Mouse (Mus musculus) thymus, postnatal 36 days (tissue): ENCODE results near the gene Lgals4.
A peak's percentile ranks its signal among the peaks of the same experiment; 100 is the strongest.

ENCODE experiments used
- DNase-seq, 2 experiments: peaks; one replicate each; pipeline ENCODE4 v3.0.0; 2022; ENCODE audit warnings: mixed read lengths in 2 of 2

Gene Lgals4

DNA sequence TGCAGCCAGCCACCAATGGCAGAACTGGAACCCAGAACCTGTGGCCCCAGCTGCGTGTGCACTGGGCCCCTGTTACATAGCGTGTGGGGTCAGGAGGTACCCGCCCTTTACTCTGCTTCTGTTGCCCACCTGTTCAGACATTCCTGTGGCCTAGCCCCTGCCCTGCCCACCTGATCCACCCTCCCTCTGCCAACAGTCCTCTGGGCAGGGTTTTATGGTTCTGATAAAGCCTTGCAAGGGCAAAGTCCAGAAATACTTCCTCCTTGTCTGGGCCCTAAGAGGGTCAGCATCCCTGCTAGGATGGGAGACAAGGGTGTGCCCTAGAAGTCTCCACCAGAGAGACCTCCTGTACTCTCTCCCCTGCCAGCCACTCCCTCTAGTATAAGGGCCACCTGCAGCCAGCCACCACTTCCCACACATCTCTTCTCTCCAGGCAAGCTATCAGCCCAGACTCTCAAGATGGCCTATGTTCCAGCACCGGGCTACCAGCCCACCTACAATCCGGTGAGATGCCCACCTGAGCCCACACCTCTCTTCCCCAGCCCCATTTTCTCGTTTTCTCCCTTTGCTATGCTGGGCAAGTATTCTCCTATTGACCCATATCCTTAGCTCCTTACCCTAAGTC lies at the start of gene Lgals4:
TSS of gene Lgals4 (plus strand) at position 132 of the 625 bp plus-strand sequence.
- DNase-seq, result no peak

DNA sequence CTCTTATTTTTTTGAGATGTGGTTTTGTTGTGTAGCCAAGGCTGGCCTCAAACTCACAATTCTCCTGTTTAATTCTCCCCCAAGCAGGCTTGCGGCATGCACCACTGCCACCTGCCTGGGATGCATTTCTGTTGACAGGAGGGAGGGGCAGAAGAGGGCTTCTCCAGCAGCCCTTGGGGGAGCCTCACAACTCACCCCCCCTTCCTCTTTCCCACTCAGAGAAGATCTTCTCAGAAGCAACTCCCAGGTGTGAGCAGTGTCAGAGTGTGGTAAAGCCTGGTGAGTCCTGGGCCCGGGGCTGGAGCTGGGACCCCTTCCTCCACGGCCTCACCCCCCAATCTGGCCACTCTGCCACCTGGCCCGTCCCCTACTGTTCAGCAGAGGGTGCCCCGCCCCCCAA lies 48.5 kb upstream of the Lgals4 start:
- DNase-seq, result peak; percentile 47 to 73

DNA sequence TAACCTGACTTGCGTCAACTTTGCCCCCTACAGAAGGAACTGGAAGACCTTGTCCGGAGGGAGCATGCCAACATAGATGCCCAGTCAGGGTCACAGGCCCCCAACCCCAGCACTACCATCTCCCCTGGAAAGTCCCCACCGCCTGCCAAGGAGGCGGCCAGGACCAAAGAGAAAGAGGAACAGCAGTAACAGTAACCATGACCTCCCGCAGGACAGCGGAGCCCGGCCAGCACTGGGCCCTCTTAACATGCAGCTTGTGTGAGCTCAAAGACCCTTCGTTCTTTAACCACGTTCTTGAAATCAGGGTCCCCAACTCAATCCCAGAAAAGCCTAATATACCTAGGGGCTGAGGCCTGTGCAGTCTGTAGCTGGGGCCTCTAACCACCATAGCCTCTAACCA lies 45.8 kb upstream of the Lgals4 start:
- DNase-seq, result no peak

DNA sequence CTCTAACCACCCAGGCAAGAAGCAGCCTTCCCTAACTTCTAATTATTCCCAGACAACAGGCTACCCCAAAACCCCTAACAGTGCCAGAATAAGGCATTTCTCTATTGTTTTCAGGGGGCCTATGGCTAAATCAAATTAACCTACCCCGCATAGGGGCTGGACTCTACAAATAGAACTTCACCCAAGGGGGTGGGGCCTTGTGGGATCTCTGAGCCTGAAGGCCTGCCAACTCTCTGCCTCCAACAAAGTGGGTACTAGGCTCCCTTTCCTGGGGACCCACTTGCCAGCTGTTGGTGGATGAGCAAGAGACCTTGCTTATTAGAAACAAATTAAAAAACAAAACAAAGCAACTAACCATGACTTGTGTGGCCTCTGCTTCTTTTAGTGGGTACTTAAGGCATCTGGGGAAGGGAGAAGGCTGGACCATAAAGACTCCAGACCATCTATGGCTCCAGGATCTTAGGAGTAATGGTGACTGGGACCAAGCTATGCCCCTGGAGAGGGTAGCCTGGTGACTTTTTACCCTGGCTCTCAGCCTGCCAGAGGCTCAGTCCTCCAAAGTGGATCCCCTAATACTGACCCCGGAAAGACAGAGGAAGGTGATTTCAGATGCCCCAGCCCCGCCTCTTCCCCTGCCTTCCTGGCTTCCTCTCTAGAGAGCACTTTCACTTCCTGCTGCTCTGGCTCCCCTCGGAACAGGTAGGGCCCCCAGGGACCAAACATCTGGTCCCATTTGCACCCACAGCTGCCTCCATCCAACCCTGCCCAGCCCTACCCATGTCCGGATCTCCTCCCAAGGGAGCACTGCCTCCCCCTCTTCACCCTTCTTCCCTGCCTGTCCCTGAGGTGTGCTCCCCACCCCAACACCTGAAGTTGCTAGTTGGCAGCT lies 45.1 kb upstream of the Lgals4 start, which contains the start of gene Rinl:
TSS of gene Rinl (plus strand) at position 663 of the 889 bp plus-strand sequence.
- peak; percentile 74 to 84 for DNase-seq

DNA sequence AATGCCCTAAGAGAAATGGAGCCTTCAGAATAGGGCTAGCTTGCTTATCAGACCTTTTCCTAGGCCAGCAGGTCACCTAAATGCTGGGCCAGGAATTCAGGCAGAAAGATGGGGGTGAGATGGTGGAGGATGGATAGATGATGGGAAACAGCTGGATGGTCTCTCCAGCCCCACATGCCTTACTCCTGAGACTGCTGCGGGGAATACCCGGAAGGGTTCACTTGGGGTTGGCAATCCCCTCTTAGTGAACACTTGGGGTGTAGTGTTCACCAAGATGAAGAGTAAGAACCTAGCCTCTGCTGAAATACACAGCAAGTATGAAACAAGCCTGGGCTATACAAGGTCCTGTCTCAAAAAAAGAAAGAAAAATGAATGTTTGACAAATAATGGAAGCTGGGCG lies 44.4 kb upstream of the Lgals4 start:
- no peak for DNase-seq

DNA sequence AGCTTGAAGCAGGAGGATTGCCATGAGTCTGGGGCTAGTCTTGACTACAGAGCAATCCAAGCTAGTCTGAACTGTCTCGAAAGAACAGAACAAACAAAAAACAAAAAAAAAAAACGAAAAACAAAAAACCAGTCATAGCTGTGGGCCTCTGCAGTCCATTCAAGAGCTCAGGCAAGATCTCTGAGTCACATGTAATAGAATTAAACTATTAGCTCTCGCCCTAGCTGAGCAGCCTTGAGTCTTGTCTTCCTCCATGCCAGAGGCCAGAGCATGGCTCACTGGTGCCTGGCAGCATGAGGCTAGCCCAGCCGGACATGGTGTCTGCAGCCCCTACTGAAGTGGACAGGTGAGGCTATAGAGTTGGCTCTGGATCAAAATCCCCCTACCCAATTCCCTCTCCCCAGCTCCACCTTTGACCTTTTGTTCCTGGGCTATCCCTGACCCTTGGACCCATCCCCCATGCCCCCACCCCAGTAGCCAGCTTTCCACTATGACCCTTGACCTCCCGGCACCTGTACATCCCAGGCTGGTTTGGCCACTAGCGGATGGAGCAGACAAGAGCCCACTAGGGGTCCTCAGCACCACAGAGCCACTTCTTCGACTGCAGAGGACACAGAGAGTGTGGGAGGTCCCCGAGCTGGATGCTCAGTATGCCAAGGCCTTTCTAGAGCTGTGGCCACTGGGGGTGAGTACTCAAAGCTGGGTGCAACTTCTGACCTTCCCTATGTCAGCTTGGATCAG lies 43.4 kb upstream of the Lgals4 start:
- DNase-seq, result peak in 1 of 2 experiments; percentile 48

DNA sequence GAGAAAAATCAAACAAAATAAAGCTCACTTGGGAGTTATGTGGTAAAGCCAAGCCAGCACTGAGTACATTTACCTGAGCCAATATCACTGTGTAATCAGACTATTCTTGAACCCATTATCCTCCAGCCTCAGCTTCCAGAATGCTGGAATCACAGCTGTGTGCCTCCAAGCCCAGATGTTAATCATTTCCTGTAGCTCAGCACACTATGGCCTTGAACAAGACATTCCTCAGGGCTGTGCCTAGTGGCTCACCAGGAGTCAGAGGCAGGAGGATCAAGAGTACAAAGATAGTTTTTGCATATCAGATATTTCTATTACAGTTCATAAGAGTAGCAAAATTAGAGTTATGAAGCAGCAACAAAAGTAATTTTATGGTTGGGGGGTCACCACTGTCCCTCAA lies 41.9 kb upstream of the Lgals4 start:
- no peak for DNase-seq

DNA sequence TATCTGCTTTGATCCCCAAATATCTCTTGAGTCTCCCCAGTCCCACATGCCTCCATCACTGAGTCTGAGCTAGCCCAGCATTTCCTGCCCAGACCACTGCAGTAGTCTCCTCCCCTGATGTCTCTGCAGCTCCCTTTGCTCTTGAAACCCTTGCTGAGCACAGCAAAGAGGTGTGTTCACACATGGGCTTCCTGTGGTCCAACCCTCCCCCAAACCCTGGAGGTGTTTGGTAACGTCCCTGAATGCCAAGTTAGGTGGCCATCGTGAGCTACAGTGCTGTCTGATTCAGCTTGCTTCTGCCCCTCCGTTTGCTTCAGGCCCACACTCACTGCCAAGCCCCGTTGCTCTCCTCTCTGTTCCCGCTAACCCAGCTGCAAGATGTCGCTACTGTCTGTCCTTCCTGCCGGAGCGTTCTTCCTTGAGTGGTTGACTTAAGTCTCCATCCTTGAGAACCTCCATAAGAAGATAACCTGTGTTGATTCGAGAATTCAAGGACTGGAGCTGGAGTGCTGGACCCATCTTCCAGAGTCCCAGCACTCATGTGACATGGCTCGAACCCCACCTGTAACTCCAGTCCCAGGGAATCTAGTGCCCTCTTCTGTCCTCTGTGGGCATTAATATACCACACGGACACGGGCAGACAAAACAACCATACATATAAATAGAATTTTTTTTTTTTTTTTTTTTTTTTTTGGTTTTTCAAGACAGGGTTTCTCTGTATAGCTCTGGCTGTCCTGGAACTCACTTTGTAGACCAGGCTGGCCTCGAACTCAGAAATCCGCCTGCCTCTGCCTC lies 41.1 kb upstream of the Lgals4 start:
- peak; percentile 46 to 57 for DNase-seq

DNA sequence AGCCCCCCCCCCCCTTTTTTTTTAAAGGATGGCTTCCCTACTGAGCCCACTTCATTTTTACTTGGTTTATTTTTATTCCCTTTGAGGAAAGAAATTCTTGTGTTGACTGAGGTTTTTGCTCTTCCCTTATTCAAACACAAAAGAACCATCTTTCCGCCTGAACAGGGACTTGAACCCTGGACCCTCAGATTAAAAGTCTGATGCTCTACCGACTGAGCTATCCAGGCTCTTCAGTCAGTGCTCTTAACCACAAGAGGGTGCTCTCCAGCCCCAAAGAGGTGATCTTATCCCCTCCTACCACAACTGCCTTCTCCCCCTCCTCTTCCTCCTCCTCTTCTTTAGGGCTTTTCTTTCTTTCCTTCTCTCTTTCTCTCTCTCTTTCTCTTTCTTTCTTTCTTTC lies 39.8 kb upstream of the Lgals4 start:
- peak; percentile 42 to 65 for DNase-seq

DNA sequence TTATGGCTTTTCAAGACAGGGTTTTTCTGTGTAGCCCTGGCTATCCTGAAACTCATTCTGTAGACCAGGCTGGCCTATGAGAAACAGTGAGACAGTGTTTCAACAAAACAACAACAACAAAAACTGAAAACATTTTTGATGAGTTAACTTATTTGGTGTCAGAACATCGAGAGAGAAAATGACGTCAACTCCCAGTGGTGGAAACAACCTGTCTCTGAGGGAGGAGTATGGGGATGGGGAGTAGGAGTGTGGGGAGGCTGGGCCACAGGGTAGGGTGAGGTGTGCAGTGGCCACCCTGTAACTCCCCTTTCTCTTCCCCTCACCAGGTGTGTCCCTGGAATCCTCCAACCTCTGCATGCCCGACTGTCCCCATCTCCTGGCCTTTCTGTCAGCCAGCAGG lies 39.2 kb upstream of the Lgals4 start:
- DNase-seq, result no peak

DNA sequence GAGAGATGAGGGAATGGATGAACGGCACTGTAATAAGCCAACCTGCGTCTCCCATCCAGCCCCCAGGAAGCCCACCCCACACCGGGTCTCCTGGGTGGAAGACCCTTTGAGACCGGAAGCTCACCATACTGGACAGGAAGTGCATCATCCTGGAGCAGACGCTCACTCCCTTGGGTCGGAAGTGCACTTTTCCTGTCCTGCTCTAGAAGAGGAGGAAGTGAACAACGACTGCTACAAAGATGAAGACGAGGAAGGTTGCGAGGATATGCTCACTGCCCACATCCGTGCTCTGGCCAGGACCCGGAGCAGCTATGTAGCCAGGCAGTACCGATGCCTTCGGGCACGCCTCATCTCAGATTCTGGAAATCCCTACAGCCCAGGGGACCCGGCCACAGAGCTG lies 37.8 kb upstream of the Lgals4 start:
- peak in 1 of 2 experiments; percentile 40 for DNase-seq

DNA sequence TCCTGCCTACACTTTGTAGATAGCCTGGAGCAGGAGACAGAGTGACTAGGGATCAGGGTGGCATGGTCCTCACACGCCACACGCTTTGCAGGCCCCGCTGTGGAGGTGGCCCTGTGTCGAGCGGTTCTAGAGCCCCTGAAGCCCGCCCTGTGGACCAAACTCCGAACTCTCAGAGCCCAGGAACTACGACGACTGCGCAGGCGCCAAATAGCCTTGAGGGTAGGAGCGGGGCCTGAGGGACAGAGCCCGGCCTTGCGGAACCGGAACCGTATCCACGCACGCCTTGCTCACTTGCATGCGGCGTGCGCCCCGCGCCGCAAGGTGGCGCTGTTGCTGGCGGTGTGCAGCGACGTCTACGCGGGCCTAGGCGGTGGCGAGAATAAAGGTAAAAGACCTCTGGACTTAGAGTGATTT lies 37.1 kb upstream of the Lgals4 start:
- peak; percentile 75 for DNase-seq

DNA sequence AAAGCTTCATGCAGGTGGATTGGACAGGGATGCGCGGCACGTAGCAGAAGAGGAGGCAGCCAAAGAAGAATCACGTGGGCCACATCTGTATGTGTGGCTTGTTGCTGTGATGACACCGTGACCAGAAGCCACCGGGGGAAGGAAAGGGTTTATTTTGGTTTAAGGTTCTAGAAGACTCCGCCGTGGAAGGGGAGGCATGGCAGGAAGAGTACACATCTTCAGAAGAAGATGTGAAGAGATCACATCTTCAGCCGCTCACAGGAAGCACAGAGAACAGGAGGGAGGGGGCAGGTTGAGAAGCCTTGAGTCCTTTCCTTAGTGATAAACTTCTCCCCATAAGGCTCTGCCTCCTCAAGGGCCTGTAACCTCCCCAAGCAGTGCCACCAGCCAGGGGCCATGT lies 33.7 kb upstream of the Lgals4 start:
- DNase-seq, result peak; percentile 31 to 48

DNA sequence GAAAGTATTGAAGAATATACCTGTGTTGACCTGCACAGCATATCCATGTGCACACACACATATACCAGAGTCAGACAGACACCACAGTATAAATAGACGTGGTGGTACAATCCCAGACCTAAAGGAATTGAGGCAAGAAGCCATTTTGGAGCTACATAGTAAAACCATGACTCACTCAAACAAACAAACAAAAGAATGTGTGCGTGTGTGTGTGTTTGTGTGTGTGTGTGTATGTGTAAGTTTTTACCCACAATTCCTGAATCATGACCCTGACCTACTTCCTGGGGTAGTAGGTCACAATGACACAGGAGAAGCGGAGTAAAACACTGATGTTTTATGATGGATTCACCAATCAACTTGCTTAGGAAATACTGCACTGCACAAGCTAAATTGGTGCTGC lies 32.2 kb upstream of the Lgals4 start:
- no peak for DNase-seq

DNA sequence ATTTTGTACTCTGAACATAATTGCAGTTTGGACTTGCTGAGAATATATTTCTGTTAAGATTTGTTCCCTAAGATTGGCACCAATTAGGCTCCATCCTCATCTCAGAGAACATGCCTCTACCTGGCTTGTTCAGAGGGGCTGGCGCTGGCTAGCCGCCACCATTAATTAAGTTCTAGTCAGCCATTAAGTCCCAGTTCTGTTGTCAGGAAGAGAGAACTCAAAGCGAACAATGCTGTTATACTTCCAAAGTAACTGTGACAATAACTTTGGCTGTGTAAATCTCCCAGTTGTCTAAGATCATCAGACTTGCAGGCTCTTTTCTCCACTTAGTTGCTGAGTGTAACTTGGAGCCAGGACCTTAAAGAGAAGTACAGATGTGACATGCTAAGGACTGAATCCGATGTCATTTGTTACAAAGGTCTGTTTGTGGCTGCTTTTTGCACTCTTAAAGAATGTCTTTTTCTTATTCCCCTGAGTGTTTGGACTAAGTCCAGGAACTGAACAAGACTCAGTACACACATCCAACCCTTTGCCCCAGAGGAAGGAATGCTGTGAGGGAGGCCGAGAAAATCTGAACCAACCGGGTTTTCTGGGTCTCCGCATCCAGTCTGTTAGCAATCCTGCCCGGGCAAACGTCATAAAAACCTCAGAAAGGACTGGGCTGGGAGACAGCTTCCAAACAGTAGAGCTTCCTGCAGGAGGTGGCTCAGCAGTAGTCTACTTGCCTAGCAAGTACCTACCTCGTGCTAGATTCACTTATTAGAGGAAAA lies 31.6 kb upstream of the Lgals4 start:
- no peak for DNase-seq

DNA sequence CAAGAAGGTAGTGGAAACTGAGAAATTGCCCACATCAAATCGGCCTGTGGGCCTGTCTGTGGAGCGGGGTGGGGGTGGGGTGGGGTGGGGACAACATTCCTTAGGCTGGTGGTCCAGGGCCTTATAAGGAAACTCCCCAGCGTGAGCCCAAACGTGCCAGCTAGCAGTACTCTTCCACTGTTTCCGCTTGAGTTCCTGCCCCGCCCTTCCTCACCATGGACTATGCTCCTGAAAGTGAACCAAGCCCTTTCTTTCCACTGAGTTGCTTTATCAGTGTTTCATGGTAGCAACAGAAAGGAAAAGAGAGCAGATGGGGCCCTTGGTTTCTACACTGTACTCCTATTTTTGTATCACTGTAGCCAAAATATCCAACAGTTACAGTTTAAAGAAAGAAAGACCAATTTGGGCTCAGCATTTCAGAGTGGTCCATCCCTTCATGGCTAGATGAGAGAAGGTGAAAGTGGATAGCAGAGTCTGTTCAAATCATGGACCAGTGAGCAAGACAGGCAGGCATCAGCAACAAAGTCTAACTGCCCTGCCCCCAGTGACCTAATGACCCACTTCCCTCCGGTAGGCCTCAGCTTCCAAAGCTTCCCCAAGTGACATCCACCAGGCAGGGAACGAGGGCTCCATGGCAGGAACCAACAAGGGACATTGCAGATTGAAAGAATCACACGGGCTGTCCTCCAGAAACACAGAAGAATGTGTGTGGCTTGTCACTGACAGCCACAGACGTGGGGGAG lies 30.6 kb upstream of the Lgals4 start:
- no peak for DNase-seq

DNA sequence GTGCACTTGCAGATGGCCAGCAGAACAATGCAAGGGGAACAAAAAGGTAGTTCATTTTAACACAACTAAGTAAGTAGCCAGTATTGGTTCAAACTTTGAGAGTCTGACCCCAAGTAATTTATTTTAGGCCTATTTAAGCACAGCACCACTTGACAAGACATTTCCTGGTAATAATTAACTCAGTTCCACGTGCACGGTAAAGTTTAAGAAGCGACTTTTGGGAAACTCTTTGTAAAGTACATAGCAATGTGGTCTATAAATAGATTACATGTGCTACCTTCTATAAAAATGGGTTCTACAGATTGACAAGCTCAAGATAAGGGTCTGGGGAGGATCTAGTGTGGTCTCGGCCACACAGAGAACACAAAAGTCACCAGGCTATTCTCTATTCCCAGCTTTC lies 29.9 kb upstream of the Lgals4 start:
- DNase-seq, result no peak

DNA sequence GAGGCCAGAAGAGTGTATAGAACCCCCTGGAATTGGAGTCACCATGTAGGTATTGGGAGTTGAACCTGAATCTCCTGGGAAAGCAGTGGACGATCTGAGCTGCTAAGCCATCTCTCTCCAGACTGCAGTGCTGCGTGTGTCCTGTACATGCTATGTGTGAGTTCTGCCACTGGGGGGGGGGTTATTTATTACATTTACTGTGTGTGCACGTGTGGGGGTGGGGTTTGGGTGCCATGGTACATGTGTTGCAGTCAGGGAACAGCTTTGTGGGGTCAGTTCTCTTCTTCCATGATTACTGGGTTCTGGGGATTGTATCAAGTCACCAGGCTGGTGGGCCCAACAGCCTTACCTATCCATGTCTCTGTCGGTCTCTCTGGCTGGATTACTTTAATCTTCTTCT lies 26.8 kb upstream of the Lgals4 start:
- no peak for DNase-seq

DNA sequence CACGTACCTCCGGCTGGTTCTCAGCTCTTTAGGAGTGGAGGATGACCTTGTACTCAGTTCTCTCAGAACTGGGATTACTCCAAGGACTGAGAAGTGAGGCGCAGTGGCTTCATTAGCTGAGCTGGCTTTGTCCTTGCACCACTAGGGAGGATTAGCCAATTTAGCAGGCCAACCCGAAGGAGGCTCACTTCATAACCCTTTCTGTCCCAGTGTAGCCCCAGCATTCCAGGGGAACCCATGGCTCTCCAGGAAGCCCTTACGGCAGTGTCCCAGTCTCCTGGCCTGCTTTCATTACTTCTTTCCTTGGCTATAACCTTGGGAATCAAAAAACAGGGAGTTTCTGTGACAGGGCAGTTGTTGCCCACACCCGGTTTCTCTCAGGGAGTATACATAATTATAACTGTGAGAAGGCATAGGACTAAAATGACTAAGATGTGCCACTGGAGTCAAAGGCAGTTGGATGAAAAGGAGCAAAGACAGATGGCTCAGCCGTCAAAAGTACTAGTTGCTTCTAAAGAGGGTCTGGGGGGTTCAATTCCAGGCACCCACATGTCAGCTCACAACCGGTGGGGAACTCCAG lies 25.9 kb upstream of the Lgals4 start:
- no peak for DNase-seq

DNA sequence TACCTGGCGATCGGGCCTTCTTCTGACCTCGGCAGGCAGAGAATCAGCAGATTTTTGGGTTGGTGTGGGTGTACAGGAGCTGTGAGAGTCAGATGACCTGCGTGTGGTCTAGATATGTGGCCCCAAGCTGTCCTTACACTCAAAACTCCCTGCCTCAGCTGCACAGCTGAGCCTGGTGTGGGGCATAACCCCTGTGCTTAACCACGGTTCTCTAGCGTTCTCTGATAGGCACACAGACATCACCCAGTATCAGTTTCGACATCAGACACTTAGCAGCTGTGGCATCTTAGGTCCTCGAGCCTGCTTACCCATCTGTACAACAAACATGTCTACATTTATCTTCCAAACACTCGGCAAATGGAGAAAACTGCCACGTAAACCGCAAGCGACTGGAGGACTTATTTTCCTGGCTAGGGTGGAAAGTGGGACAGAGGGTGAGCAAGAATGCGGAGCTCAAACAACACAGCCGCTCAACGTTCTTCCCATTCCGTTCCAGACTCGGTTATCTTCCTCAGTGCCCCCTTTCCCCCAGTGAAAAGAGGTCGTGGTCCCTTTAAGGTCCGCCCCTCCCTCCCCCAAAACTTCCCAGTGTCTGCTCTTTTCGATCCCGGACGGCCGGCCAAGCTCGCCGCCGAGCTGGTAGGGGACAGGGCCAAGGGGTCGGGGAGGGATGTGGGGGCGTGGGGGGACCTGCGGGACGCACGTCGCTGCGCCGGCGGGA lies 25.3 kb upstream of the Lgals4 start, which contains the start of gene Hnrnpl:
TSS of gene Hnrnpl (plus strand) at position 321 of the 721 bp plus-strand sequence.
- DNase-seq, result peak in 1 of 2 experiments; percentile 66
